Mouse (Mus musculus): ENCODE results near the gene Pdss2. TPM values are rescaled to one million over a fixed set of nuclear protein-coding genes. Genes with fewer than 3 reads are reported as not detected.
A peak's percentile ranks its signal among the peaks of the same experiment; 100 is the strongest.

Gene Pdss2
- total and polyA plus RNA-seq, 2 experiments from 2014 or later: 17.6 TPM

- Histone ChIP-seq H3K36me3 (ENCODE audit: insufficient read depth, low read length) (no peaks in the 10 kb centered on the region), H3K27ac (ENCODE audit: low read depth, low read length) (no peak overlapping the region), H3K9ac (replicated peaks; ENCODE audit: low read length, poor library complexity, severe bottlenecking) (no peak overlapping the region), H3K4me2 (ENCODE audit: low read depth, low read length, poor library complexity, severe bottlenecking) (no peak overlapping the region), H3K4me1 (ENCODE audit: insufficient read depth, low read length) (no peaks in the 10 kb centered on the region), H3K27me3 (ENCODE audit: insufficient read depth, low read length) (no peaks in the 10 kb centered on the region), H3K9me3 (ENCODE audit: low read length) (no peaks in the 10 kb centered on the region), H3K4me3 (ENCODE audit: low read depth, low read length) (no peak overlapping the region)
- no peak for ATAC-seq (ENCODE audit: low FRiP score)
- no peak for DNase-seq (ENCODE audit: low spot score)
- TF ChIP-seq CTCF (IDR thresholded peaks at IDR 0.05): no peak
- 69% methylated on average over 4 of the region's 4 CpGs for WGBS
Observed at GRCm38 (mm10) chr10:43365909-43366308, 144.6 kb downstream of the Pdss2 start.

GRCm38 (mm10) chr10:43368611-43369010 lies 147.3 kb downstream of the Pdss2 start:
- H3K9me3 ChIP-seq (ENCODE audit: low read length): no peaks in the 10 kb centered on the region
- H3K27me3 ChIP-seq (ENCODE audit: insufficient read depth, low read length): no peaks in the 10 kb centered on the region
- H3K4me2 ChIP-seq (ENCODE audit: low read depth, low read length, poor library complexity, severe bottlenecking): no peak overlapping the region
- 93% methylated on average over 5 of the region's 5 CpGs for WGBS
- H3K27ac ChIP-seq (ENCODE audit: low read depth, low read length): no peak overlapping the region
- no peak for TF ChIP-seq CTCF (IDR thresholded peaks at IDR 0.05)
- no peaks in the 10 kb centered on the region for H3K4me1 ChIP-seq (ENCODE audit: insufficient read depth, low read length)
- no peak for ATAC-seq (ENCODE audit: low FRiP score)
- DNase-seq (ENCODE audit: low spot score): no peak
- H3K36me3 ChIP-seq (ENCODE audit: insufficient read depth, low read length): no peaks in the 10 kb centered on the region
- no peak overlapping the region for H3K9ac ChIP-seq (replicated peaks; ENCODE audit: low read length, poor library complexity, severe bottlenecking)
- no peak overlapping the region for H3K4me3 ChIP-seq (ENCODE audit: low read depth, low read length)

- no peaks in the 10 kb centered on the region for H3K9me3 ChIP-seq (ENCODE audit: low read length)
- ATAC-seq (ENCODE audit: low FRiP score) (no peak), DNase-seq (ENCODE audit: low spot score) (peak; percentile 79)
- TF ChIP-seq CTCF (IDR thresholded peaks at IDR 0.05): no peak
- no peak overlapping the region for H3K9ac ChIP-seq (replicated peaks; ENCODE audit: low read length, poor library complexity, severe bottlenecking)
- no peaks in the 10 kb centered on the region for H3K36me3 ChIP-seq (ENCODE audit: insufficient read depth, low read length)
- H3K4me2 ChIP-seq (ENCODE audit: low read depth, low read length, poor library complexity, severe bottlenecking): no peak overlapping the region
- no peaks in the 10 kb centered on the region for H3K27me3 ChIP-seq (ENCODE audit: insufficient read depth, low read length)
- WGBS: 53% methylated on average over 7 of the region's 7 CpGs
- H3K4me3 ChIP-seq (ENCODE audit: low read depth, low read length): no peak overlapping the region
- H3K27ac ChIP-seq (ENCODE audit: low read depth, low read length): no peak overlapping the region
- H3K4me1 ChIP-seq (ENCODE audit: insufficient read depth, low read length): no peaks in the 10 kb centered on the region
Observed at GRCm38 (mm10) chr10:43372315-43372714, 151.0 kb downstream of the Pdss2 start.

GRCm38 (mm10) chr10:43373035-43373434 lies 151.7 kb downstream of the Pdss2 start:
- Histone ChIP-seq H3K36me3 (ENCODE audit: insufficient read depth, low read length) (no peaks in the 10 kb centered on the region), H3K9me3 (ENCODE audit: low read length) (no peaks in the 10 kb centered on the region), H3K9ac (replicated peaks; ENCODE audit: low read length, poor library complexity, severe bottlenecking) (no peak overlapping the region), H3K27ac (ENCODE audit: low read depth, low read length) (no peak overlapping the region), H3K4me3 (ENCODE audit: low read depth, low read length) (no peak overlapping the region), H3K27me3 (ENCODE audit: insufficient read depth, low read length) (no peaks in the 10 kb centered on the region), H3K4me1 (ENCODE audit: insufficient read depth, low read length) (no peaks in the 10 kb centered on the region), H3K4me2 (ENCODE audit: low read depth, low read length, poor library complexity, severe bottlenecking) (no peak overlapping the region)
- ATAC-seq (ENCODE audit: low FRiP score) (no peak), DNase-seq (ENCODE audit: low spot score) (no peak)
- TF ChIP-seq CTCF (IDR thresholded peaks at IDR 0.05): no peak
- WGBS: 92% methylated on average over 9 of the region's 9 CpGs

- H3K36me3 ChIP-seq (ENCODE audit: insufficient read depth, low read length): no peaks in the 10 kb centered on the region
- DNase-seq (ENCODE audit: low spot score) (no peak), ATAC-seq (ENCODE audit: low FRiP score) (no peak)
- 88% methylated on average over 12 of the region's 12 CpGs for WGBS
- H3K9me3 ChIP-seq (ENCODE audit: low read length): no peaks in the 10 kb centered on the region
- H3K9ac ChIP-seq (replicated peaks; ENCODE audit: low read length, poor library complexity, severe bottlenecking): no peak overlapping the region
- no peak overlapping the region for H3K4me2 ChIP-seq (ENCODE audit: low read depth, low read length, poor library complexity, severe bottlenecking)
- no peaks in the 10 kb centered on the region for H3K27me3 ChIP-seq (ENCODE audit: insufficient read depth, low read length)
- no peak overlapping the region for H3K27ac ChIP-seq (ENCODE audit: low read depth, low read length)
- H3K4me3 ChIP-seq (ENCODE audit: low read depth, low read length): no peak overlapping the region
- no peak for TF ChIP-seq CTCF (IDR thresholded peaks at IDR 0.05)
- H3K4me1 ChIP-seq (ENCODE audit: insufficient read depth, low read length): no peaks in the 10 kb centered on the region
Observed at GRCm38 (mm10) chr10:43373666-43374065, 152.4 kb downstream of the Pdss2 start.

GRCm38 (mm10) chr10:43375286-43375685 lies 154.0 kb downstream of the Pdss2 start:
- Histone ChIP-seq H3K9me3 (ENCODE audit: low read length) (no peaks in the 10 kb centered on the region), H3K36me3 (ENCODE audit: insufficient read depth, low read length) (no peaks in the 10 kb centered on the region), H3K9ac (replicated peaks; ENCODE audit: low read length, poor library complexity, severe bottlenecking) (no peak overlapping the region), H3K4me2 (ENCODE audit: low read depth, low read length, poor library complexity, severe bottlenecking) (no peak overlapping the region), H3K4me3 (ENCODE audit: low read depth, low read length) (no peak overlapping the region), H3K4me1 (ENCODE audit: insufficient read depth, low read length) (no peaks in the 10 kb centered on the region), H3K27me3 (ENCODE audit: insufficient read depth, low read length) (no peaks in the 10 kb centered on the region), H3K27ac (ENCODE audit: low read depth, low read length) (no peak overlapping the region)
- no peak for DNase-seq (ENCODE audit: low spot score)
- WGBS: 72% methylated on average over 4 of the region's 4 CpGs
- TF ChIP-seq CTCF (IDR thresholded peaks at IDR 0.05): no peak
- ATAC-seq (ENCODE audit: low FRiP score): no peak

Measured in midbrain, postnatal 0 days (tissue).